Mouse (Mus musculus): ENCODE results near the gene Kiss1r. TPM values are rescaled to one million over a fixed set of nuclear protein-coding genes. Genes with fewer than 3 reads are reported as not detected.

Gene Kiss1r
- polyA plus RNA-seq, 1 experiment from 2014 or later, result 1.0 TPM

Other genes with a start within 250 kb of the Kiss1r start
- gene Tpgs1, start 247.6 kb upstream of the Kiss1r start, polyA plus RNA-seq (2014; fragmentation: Nextera tagmentation; extraction: Ambion mirVana), result 59.7 and 65.2 TPM in 2 replicates
- gene Cdc34, start 234.8 kb upstream of the Kiss1r start, polyA plus RNA-seq (2014; fragmentation: Nextera tagmentation; extraction: Ambion mirVana), result 180 and 185 TPM in 2 replicates
- 0.81 and 0.92 TPM in 2 replicates for gene Gzmm, start 228.0 kb upstream of the Kiss1r start, polyA plus RNA-seq (2014; fragmentation: Nextera tagmentation; extraction: Ambion mirVana)
- 551 and 582 TPM in 2 replicates for gene Bsg, start 212.5 kb upstream of the Kiss1r start, polyA plus RNA-seq (2014; fragmentation: Nextera tagmentation; extraction: Ambion mirVana)
- 0.15 and 0.40 TPM in 2 replicates for gene Hcn2, start 200.3 kb upstream of the Kiss1r start, polyA plus RNA-seq (2014; fragmentation: Nextera tagmentation; extraction: Ambion mirVana)
- gene Polrmt, start 170.4 kb upstream of the Kiss1r start, polyA plus RNA-seq (2014; fragmentation: Nextera tagmentation; extraction: Ambion mirVana), result 41.1 and 44.8 TPM in 2 replicates
- 0.36 and 0.40 TPM in 2 replicates for gene Fgf22, start 161.9 kb upstream of the Kiss1r start, polyA plus RNA-seq (2014; fragmentation: Nextera tagmentation; extraction: Ambion mirVana)
- gene Rnf126, start 150.0 kb upstream of the Kiss1r start, polyA plus RNA-seq (2014; fragmentation: Nextera tagmentation; extraction: Ambion mirVana), result 118 TPM in 2 replicates
- 0.41 and 1.0 TPM in 2 replicates for gene Fstl3, start 139.7 kb upstream of the Kiss1r start, polyA plus RNA-seq (2014; fragmentation: Nextera tagmentation; extraction: Ambion mirVana)
- not detected in 2 replicates for gene Prss57, start 126.0 kb upstream of the Kiss1r start, polyA plus RNA-seq (2014; fragmentation: Nextera tagmentation; extraction: Ambion mirVana)
- 140 and 157 TPM in 2 replicates for gene Palm, start 123.4 kb upstream of the Kiss1r start, polyA plus RNA-seq (2014; fragmentation: Nextera tagmentation; extraction: Ambion mirVana)
- gene Misp, start 96.0 kb upstream of the Kiss1r start, polyA plus RNA-seq (2014; fragmentation: Nextera tagmentation; extraction: Ambion mirVana), result 0.39 and 0.99 TPM in 2 replicates
- 261 and 295 TPM in 2 replicates for gene Ptbp1, start 62.5 kb upstream of the Kiss1r start, polyA plus RNA-seq (2014; fragmentation: Nextera tagmentation; extraction: Ambion mirVana)
- 13.0 and 13.3 TPM in 2 replicates for gene Prtn3, start 42.5 kb upstream of the Kiss1r start, polyA plus RNA-seq (2014; fragmentation: Nextera tagmentation; extraction: Ambion mirVana)
- 131 and 146 TPM in 2 replicates for gene Plppr3, start 42.3 kb upstream of the Kiss1r start, polyA plus RNA-seq (2014; fragmentation: Nextera tagmentation; extraction: Ambion mirVana)
- gene Elane, start 30.7 kb upstream of the Kiss1r start, polyA plus RNA-seq (2014; fragmentation: Nextera tagmentation; extraction: Ambion mirVana), result not detected in 2 replicates
- gene Cfd, start 26.1 kb upstream of the Kiss1r start, polyA plus RNA-seq (2014; fragmentation: Nextera tagmentation; extraction: Ambion mirVana), result not detected in 2 replicates
- 60.4 and 60.6 TPM in 2 replicates for gene Med16, start 8.0 kb upstream of the Kiss1r start, polyA plus RNA-seq (2014; fragmentation: Nextera tagmentation; extraction: Ambion mirVana)
- 3.3 and 14.8 TPM in 2 replicates for gene Gm26602, start 6.1 kb upstream of the Kiss1r start, polyA plus RNA-seq (2014; fragmentation: Nextera tagmentation; extraction: Ambion mirVana)
- gene R3hdm4, start 4.2 kb downstream of the Kiss1r start, polyA plus RNA-seq (2014; fragmentation: Nextera tagmentation; extraction: Ambion mirVana), result 135 and 145 TPM in 2 replicates
- 5.4 and 6.6 TPM in 2 replicates for gene Arid3a, start 10.1 kb downstream of the Kiss1r start, polyA plus RNA-seq (2014; fragmentation: Nextera tagmentation; extraction: Ambion mirVana)
- 111 and 112 TPM in 2 replicates for gene Wdr18, start 43.2 kb downstream of the Kiss1r start, polyA plus RNA-seq (2014; fragmentation: Nextera tagmentation; extraction: Ambion mirVana)
- gene Grin3b, start 53.7 kb downstream of the Kiss1r start, polyA plus RNA-seq (2014; fragmentation: Nextera tagmentation; extraction: Ambion mirVana), result 0.29 and 0.33 TPM in 2 replicates
- gene Tmem259, start 67.4 kb downstream of the Kiss1r start, polyA plus RNA-seq (2014; fragmentation: Nextera tagmentation; extraction: Ambion mirVana), result 17.8 and 18.6 TPM in 2 replicates
- gene Cnn2, start 71.6 kb downstream of the Kiss1r start, polyA plus RNA-seq (2014; fragmentation: Nextera tagmentation; extraction: Ambion mirVana), result 160 and 182 TPM in 2 replicates
- gene Abca7, start 79.5 kb downstream of the Kiss1r start, polyA plus RNA-seq (2014; fragmentation: Nextera tagmentation; extraction: Ambion mirVana), result 3.4 and 3.9 TPM in 2 replicates
- gene Arhgap45, start 99.7 kb downstream of the Kiss1r start, polyA plus RNA-seq (2014; fragmentation: Nextera tagmentation; extraction: Ambion mirVana), result 4.6 and 4.9 TPM in 2 replicates
- 217 and 243 TPM in 2 replicates for gene Polr2e, start 122.8 kb downstream of the Kiss1r start, polyA plus RNA-seq (2014; fragmentation: Nextera tagmentation; extraction: Ambion mirVana)
- gene Gpx4, start 130.2 kb downstream of the Kiss1r start, polyA plus RNA-seq (2014; fragmentation: Nextera tagmentation; extraction: Ambion mirVana), result 506 and 516 TPM in 2 replicates
- gene Sbno2, start 188.6 kb downstream of the Kiss1r start, polyA plus RNA-seq (2014; fragmentation: Nextera tagmentation; extraction: Ambion mirVana), result 12.5 and 13.6 TPM in 2 replicates
- 26.5 and 31.6 TPM in 2 replicates for gene Stk11, start 198.8 kb downstream of the Kiss1r start, polyA plus RNA-seq (2014; fragmentation: Nextera tagmentation; extraction: Ambion mirVana)
- 401 and 414 TPM in 2 replicates for gene Atp5d, start 221.7 kb downstream of the Kiss1r start, polyA plus RNA-seq (2014; fragmentation: Nextera tagmentation; extraction: Ambion mirVana)
- 10.4 and 15.0 TPM in 2 replicates for gene Cbarp, start 223.9 kb downstream of the Kiss1r start, polyA plus RNA-seq (2014; fragmentation: Nextera tagmentation; extraction: Ambion mirVana)
- 58.3 and 66.4 TPM in 2 replicates for gene Midn, start 231.3 kb downstream of the Kiss1r start, polyA plus RNA-seq (2014; fragmentation: Nextera tagmentation; extraction: Ambion mirVana)
- gene Cirbp, start 249.0 kb downstream of the Kiss1r start, polyA plus RNA-seq (2014; fragmentation: Nextera tagmentation; extraction: Ambion mirVana), result 82.0 and 83.4 TPM in 2 replicates